Mouse (Mus musculus): Measurements from ENCODE around the gene Psg19.

DNA sequence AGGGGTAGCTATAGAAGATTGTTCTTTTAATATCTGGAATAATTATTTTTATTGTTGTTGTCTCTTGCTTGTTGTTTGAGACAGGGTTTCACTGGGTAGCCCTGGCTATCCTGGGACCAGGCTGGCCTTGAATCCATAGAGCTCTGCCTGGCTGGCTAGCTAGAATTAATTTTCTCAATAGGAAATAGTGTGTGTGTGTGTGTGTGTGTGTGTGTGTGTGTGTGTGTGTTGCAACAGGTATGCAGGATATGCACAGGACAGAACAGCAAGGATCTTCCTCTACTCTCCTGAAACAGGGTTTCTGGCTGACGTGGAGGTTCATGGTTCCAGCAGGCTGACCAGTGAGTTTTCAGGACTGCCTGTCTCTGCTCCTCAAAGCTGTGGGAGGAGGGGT lies 42.9 kb upstream of the Psg19 start:
- TF ChIP-seq CTCF (IDR thresholded peaks at IDR 0.05; ENCODE audit: borderline replicate concordance, insufficient read depth, low read depth, low read length) (no peak), POLR2A (IDR thresholded peaks at IDR 0.05; ENCODE audit: borderline replicate concordance, insufficient read depth, low read length) (no peak)
